Mouse (Mus musculus) megakaryocyte, embryonic 14.5 days (primary cell): ENCODE data around the gene Nrxn2. TPM values are rescaled to one million over a fixed set of nuclear protein-coding genes. Genes with fewer than 3 reads are reported as not detected.
A peak's percentile ranks its signal among the peaks of the same experiment; 100 is the strongest.

Experiments
- H3K27me3 ChIP-seq: replicated peaks from 2 replicates; pipeline ENCODE3; 2012; ENCODE audit warnings: inconsistent platforms
- H3K36me3 ChIP-seq: replicated peaks from 2 replicates; pipeline ENCODE3; 2012; ENCODE audit warnings: low read length, inconsistent platforms, mixed read lengths
- H3K4me1 ChIP-seq: 2 replicates; pipeline ENCODE4 v1.6.1; 2012; ENCODE audit warnings: inconsistent platforms
- H3K4me3 ChIP-seq: replicated peaks from 2 replicates; pipeline ENCODE3; 2012; ENCODE audit warnings: moderate library complexity, mild to moderate bottlenecking, inconsistent platforms
- H3K9me3 ChIP-seq: 2 replicates; pipeline ENCODE4 v1.6.1; 2012; ENCODE audit warnings: inconsistent platforms
- FLI1 ChIP-seq: IDR thresholded peaks from 2 replicates; pipeline ENCODE4 v1.6.1; 2012; ENCODE audit warnings: low read length, inconsistent platforms, mixed read lengths
- GATA1 ChIP-seq: IDR thresholded peaks from 3 replicates; pipeline ENCODE4 v1.6.1; 2012; ENCODE audit warnings: mixed read lengths, low read length, inconsistent platforms, borderline replicate concordance
- polyA plus RNA-seq: library from polyadenylated mRNA; stranded (reverse); fragments of >175 nt; gene quantifications from 2 replicates; pipeline ENCODE4 v1.2.3, GENCODE M21; 2012; ENCODE audit warnings: low replicate concordance; ENCODE audit not compliant: insufficient read depth

Gene Nrxn2
- polyA plus RNA-seq, 1 experiment, result 0.62 TPM

GRCm38 (mm10) chr19:6424137-6424881 lies 5.8 kb downstream of the Nrxn2 start:
- TF ChIP-seq GATA1 (no peak), FLI1 (no peak)
- peaks cover 100% of the 10 kb centered on the region for H3K27me3 ChIP-seq
- H3K4me3 ChIP-seq, result no peak overlapping the region
- peaks cover 28% of the 10 kb centered on the region for H3K4me1 ChIP-seq
- no peaks in the 10 kb centered on the region for H3K36me3 ChIP-seq
- 0 out of 2 replicates have a peak, but pooled peaks cover 3% of the 10 kb centered on the region for H3K9me3 ChIP-seq

DNA sequence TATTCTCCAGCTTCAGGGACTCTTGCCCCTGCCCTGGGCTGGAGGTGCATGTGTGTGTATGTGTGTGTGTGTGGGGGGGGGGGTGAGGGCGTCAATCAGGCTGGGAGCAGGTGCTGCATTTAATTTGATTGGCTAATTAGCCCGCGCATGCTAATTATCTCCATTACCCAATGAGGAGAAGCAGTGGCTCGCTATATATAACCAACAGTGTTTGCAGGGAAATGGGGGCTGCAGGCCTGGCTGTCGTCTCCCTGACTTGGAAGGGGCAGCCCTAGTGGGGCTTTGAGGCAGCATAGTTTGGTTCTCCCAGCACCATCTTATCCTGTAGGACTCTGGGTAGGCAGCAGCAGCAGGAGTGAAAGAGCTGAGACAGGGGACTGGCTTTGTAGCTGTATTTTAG lies 7.1 kb downstream of the Nrxn2 start:
- peaks cover 26% of the 10 kb centered on the region for H3K4me1 ChIP-seq
- no peaks in the 10 kb centered on the region for H3K36me3 ChIP-seq
- H3K9me3 ChIP-seq, result 0 out of 2 replicates have a peak, but pooled peaks cover 3% of the 10 kb centered on the region
- peaks cover 100% of the 10 kb centered on the region for H3K27me3 ChIP-seq
- H3K4me3 ChIP-seq, result no peak overlapping the region
- TF ChIP-seq FLI1 (no peak), GATA1 (no peak)

- no peak overlapping the region for H3K4me3 ChIP-seq
- no peaks in the 10 kb centered on the region for H3K36me3 ChIP-seq
- H3K9me3 ChIP-seq, result 0 out of 2 replicates have a peak, but pooled peaks cover 3% of the 10 kb centered on the region
- H3K27me3 ChIP-seq, result peaks cover 96% of the 10 kb centered on the region
- TF ChIP-seq GATA1 (no peak), FLI1 (no peak)
- H3K4me1 ChIP-seq, result peaks cover 21% of the 10 kb centered on the region
Observed at GRCm38 (mm10) chr19:6426703-6427500, 8.4 kb downstream of the Nrxn2 start.

- H3K4me1 ChIP-seq, result peaks cover 21% of the 10 kb centered on the region
- peak overlapping the region; percentile 38 for H3K4me3 ChIP-seq
- H3K27me3 ChIP-seq, result peaks cover 93% of the 10 kb centered on the region
- H3K36me3 ChIP-seq, result no peaks in the 10 kb centered on the region
- TF ChIP-seq FLI1 (no peak), GATA1 (no peak)
- H3K9me3 ChIP-seq, result 0 out of 2 replicates have a peak, but pooled peaks cover 3% of the 10 kb centered on the region
Observed at GRCm38 (mm10) chr19:6427653-6428434, 9.3 kb downstream of the Nrxn2 start.

GRCm38 (mm10) chr19:6428501-6429200 lies 10.1 kb downstream of the Nrxn2 start:
- H3K27me3 ChIP-seq, result peaks cover 92% of the 10 kb centered on the region
- no peak for TF ChIP-seq GATA1
- TF ChIP-seq FLI1, result no peak
- no peaks in the 10 kb centered on the region for H3K36me3 ChIP-seq
- 0 out of 2 replicates have a peak, but pooled peaks cover 3% of the 10 kb centered on the region for H3K9me3 ChIP-seq
- H3K4me1 ChIP-seq, result peaks cover 24% of the 10 kb centered on the region
- H3K4me3 ChIP-seq, result peak overlapping the region; percentile 38

- no peaks in the 10 kb centered on the region for H3K36me3 ChIP-seq
- no peaks in the 10 kb centered on the region for H3K9me3 ChIP-seq
- H3K4me1 ChIP-seq, result peaks cover 16% of the 10 kb centered on the region
- no peak overlapping the region for H3K4me3 ChIP-seq
- TF ChIP-seq GATA1, result no peak
- TF ChIP-seq FLI1, result no peak
- peaks cover 87% of the 10 kb centered on the region for H3K27me3 ChIP-seq
Observed at GRCm38 (mm10) chr19:6443016-6443415, 24.5 kb downstream of the Nrxn2 start.

DNA sequence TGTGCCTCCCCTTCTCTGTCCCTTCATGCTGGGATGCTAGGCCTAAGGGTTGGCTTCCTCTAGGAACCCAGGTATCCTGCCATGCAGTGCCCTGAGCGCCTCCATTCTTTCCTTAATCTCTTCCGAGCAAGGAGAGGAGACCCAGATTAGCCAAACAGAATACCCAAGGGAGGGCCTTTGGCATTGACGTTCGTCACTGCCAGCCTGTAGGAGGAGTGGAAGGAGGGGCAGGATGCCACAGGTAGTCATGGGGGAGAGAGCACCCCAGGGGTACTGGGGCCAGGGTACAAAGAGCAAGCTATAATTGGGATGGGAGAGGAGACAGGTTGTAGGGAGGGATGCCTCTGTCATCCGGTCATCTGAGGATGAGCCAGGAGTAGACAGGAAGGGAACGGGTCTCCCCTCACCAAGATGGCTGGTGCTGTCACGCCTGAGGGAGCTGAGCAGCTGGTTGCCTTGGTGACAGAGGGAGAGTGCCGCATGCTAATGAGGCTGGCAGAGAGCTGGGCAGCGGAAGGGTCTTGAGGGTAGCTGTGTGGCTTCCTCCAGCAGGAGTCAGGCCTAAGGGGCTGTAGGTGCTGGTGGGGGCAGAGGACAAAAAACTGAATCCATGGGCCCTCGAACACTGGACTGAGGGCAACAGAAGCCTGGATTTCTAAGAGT lies 27.4 kb downstream of the Nrxn2 start:
- peaks cover 31% of the 10 kb centered on the region for H3K4me1 ChIP-seq
- no peaks in the 10 kb centered on the region for H3K9me3 ChIP-seq
- no peak for TF ChIP-seq GATA1
- TF ChIP-seq FLI1, result no peak
- no peak overlapping the region for H3K4me3 ChIP-seq
- no peaks in the 10 kb centered on the region for H3K36me3 ChIP-seq
- H3K27me3 ChIP-seq, result peaks cover 93% of the 10 kb centered on the region

GRCm38 (mm10) chr19:6446736-6447437 lies 28.4 kb downstream of the Nrxn2 start:
- Histone ChIP-seq H3K4me3 (no peak overlapping the region), H3K36me3 (no peaks in the 10 kb centered on the region), H3K4me1 (peaks cover 33% of the 10 kb centered on the region), H3K27me3 (peaks cover 90% of the 10 kb centered on the region), H3K9me3 (no peaks in the 10 kb centered on the region)
- TF ChIP-seq FLI1 (no peak), GATA1 (no peak)

GRCm38 (mm10) chr19:6448752-6449151 lies 30.2 kb downstream of the Nrxn2 start:
- peaks cover 27% of the 10 kb centered on the region for H3K4me1 ChIP-seq
- TF ChIP-seq FLI1 (no peak), GATA1 (no peak)
- no peaks in the 10 kb centered on the region for H3K36me3 ChIP-seq
- peaks cover 85% of the 10 kb centered on the region for H3K27me3 ChIP-seq
- H3K4me3 ChIP-seq, result peak overlapping the region; percentile 86
- H3K9me3 ChIP-seq, result no peaks in the 10 kb centered on the region
